Mouse (Mus musculus) heart, embryonic 16.5 days (tissue): ENCODE data around the gene Zfp607b. TPM values are rescaled to one million over a fixed set of nuclear protein-coding genes. Genes with fewer than 3 reads are reported as not detected.

Source experiments
- polyA plus RNA-seq: library from polyadenylated mRNA; unstranded; fragments of >200 nt; fragmentation: Nextera tagmentation; extraction: Ambion mirVana; gene quantifications from 2 replicates; pipeline ENCODE4 v1.2.1, GENCODE M21; 2015

The Zfp607b gene
- polyA plus RNA-seq, 1 experiment from 2014 or later: 3.0 TPM

Other genes starting within 250 kb of the Zfp607b start
- 0.10 and 0.43 TPM in 2 replicates for gene Sptbn4, start 241.7 kb upstream of the Zfp607b start, polyA plus RNA-seq
- gene Blvrb, start 241.4 kb upstream of the Zfp607b start, polyA plus RNA-seq: 48.3 and 52.3 TPM in 2 replicates
- gene Sertad3, start 215.6 kb upstream of the Zfp607b start, polyA plus RNA-seq: 22.1 and 23.4 TPM in 2 replicates
- 36.4 and 44.0 TPM in 2 replicates for gene Sertad1, start 202.4 kb upstream of the Zfp607b start, polyA plus RNA-seq
- 1.7 and 2.7 TPM in 2 replicates for gene Prx, start 190.0 kb upstream of the Zfp607b start, polyA plus RNA-seq
- 0.25 and 0.38 TPM in 2 replicates for gene Hipk4, start 166.1 kb upstream of the Zfp607b start, polyA plus RNA-seq
- gene Pld3, start 136.1 kb upstream of the Zfp607b start, polyA plus RNA-seq: 58.6 and 63.4 TPM in 2 replicates
- gene 2310022A10Rik, start 136.1 kb upstream of the Zfp607b start, polyA plus RNA-seq: 40.7 and 41.5 TPM in 2 replicates
- 82.3 and 84.0 TPM in 2 replicates for gene Akt2, start 97.8 kb upstream of the Zfp607b start, polyA plus RNA-seq
- 0.07 TPM in 1 of 2 replicates, not detected in the other for gene Ttc9b, start 35.4 kb upstream of the Zfp607b start, polyA plus RNA-seq
- 3.5 and 4.2 TPM in 2 replicates for gene Map3k10, start 14.7 kb upstream of the Zfp607b start, polyA plus RNA-seq
- gene Zfp60, start 42.0 kb downstream of the Zfp607b start, polyA plus RNA-seq: 17.7 and 19.8 TPM in 2 replicates
- 1.2 and 1.4 TPM in 2 replicates for gene Zfp626, start 117.9 kb downstream of the Zfp607b start, polyA plus RNA-seq
- 5.4 and 5.7 TPM in 2 replicates for gene Zfp59, start 149.3 kb downstream of the Zfp607b start, polyA plus RNA-seq
- 4.2 and 4.3 TPM in 2 replicates for gene Zfp607a, start 168.2 kb downstream of the Zfp607b start, polyA plus RNA-seq
- gene Zfp974, start 240.1 kb downstream of the Zfp607b start, polyA plus RNA-seq: 7.5 and 7.6 TPM in 2 replicates